Mouse (Mus musculus): ENCODE data around the gene Baz2a. TPM values are rescaled to one million over a fixed set of nuclear protein-coding genes. Genes with fewer than 3 reads are reported as not detected.
"Not testable (repeated sequence)": the region's sequence is repeated elsewhere in the genome, so short reads cannot be mapped to it uniquely, and the experiment has no call there.

Gene Baz2a
- total RNA-seq (2021) = 10 to 100 TPM; 43.6 to 50.3 TPM
- long read RNA-seq, experiment 1, partial matches to known transcripts = 1 of 13 reads
- long read RNA-seq, experiment 1, other reads (novel, unspliced or antisense) = 12 of 13 reads
- long read RNA-seq, experiment 2, partial matches to known transcripts = 2 of 5 reads
- long read RNA-seq, experiment 2, other reads (novel, unspliced or antisense) = 3 of 5 reads

DNA sequence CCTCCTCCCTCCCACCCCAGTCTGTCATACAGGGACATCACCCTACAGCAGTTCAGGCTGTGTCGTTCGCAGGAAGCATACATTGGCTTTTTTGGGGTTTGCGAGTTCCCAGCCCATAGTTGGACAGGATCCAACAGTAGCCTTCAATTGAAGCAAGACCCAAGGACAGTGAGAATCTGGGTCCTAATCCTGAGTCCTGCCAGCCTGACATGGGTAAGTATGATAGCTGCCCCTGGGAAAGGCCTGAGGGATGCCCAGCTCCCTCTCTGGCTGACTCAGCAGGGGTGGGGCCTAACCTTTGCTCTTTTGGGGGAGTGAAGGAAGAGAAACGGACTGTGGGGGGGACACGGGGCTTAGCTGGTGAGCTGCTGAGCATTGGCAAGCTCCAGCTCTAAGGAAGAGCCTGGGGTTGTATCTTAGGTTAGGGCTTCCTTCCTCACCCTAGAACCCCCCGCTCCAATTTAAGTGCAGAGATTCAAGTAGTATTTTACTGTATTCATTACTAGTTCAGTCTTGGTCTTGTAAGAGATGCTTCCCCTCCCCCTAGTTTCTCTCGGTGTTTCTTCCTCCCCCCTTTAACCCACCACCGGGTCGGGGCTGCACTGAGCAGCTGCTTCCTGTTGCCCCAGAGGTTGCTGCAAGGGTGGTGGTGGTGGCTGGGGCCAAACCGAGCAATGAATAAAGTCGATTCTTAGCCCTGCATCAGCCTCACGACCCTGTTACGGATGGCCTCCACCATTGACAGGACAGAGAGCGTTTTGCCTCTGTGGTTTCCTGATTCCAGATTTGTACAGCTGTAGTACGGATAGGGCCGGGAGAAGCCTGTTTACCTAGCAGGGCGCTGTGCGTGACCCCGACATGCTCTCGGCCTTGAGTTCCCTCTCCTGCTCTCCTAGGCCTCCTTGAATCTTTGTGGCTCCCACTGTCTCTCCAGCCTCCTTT is at the start of gene Baz2a:
TSS of gene Baz2a (plus strand) at position 14 of the 942 bp plus-strand sequence.
- DNase-seq = peak; percentile 84 to 87

DNA sequence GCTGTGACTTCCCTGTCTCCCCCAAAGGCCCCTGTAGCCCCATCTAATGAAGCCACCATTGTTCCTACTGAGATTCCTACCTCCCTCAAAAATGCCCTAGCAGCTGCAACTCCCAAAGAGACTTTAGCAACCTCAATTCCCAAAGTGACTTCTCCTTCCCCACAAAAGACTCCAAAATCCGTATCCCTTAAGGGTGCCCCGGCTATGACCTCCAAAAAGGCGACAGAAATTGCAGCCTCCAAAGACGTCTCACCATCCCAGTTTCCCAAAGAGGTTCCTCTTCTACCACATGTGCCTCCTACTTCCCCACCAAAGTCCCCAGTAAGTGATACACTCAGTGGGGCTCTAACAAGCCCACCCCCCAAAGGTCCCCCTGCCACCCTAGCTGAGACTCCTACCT is 49.7 kb upstream of the Baz2a start:
- no peak for DNase-seq

DNA sequence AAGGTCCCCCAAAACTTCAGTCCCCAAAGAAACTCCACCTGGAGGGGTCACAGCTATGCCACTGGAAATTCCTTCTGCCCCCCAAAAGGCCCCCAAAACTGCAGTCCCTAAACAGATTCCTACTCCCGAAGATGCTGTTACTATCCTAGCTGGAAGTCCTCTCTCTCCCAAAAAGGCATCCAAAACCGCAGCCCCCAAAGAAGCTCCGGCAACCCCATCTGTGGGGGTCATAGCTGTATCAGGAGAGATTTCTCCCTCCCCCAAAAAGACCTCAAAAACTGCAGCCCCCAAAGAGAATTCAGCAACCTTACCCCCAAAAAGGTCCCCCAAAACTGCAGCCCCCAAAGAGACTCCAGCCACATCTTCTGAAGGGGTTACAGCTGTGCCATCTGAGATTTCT is 48.9 kb upstream of the Baz2a start:
- no peak for DNase-seq

DNA sequence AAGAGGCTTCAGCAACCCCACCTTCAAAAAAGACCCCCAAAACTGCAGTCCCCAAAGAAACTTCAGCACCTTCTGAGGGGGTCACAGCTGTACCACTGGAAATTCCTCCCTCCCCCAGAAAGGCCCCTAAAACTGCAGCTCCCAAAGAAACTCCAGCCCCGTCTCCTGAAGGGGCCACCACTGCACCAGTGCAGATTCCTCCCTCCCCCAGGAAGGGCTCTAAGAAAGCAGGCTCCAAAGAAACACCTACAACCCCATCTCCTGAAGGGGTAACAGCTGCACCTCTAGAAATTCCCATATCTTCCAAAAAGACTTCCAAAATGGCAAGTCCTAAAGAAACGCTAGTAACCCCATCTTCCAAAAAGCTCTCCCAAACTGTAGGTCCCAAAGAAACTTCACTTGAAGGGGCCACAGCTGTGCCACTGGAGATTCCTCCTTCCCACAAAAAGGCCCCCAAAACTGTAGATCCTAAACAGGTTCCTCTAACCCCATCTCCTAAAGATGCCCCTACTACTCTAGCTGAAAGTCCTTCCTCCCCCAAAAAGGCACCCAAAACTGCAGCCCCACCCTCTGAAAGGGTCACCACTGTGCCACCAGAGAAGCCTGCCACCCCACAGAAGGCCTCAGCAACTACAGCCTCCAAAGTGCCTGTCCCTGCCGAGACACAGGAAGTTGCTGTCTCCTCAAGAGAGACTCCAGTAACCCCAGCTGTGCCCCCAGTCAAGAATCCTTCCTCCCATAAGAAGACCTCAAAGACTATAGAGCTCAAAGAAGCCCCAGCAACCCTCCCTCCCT is 48.1 kb upstream of the Baz2a start:
- no peak for DNase-seq

DNA sequence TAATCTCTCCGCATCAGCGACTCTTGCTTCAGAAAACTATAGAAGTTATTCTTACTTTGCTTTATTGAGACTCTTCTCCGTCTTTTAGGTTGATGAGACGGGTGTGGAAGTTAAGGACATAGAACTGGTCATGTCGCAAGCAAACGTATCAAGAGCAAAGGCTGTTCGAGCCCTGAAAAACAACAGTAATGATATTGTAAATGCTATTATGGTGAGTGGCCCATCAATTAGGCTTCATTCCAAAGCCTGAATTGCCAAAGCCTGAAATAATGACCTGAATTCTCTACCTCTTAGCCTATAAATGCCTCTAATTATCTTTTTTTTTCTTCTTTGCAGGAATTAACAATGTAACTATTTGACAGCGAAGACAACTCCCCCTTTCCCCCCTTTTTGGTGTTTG is 43.2 kb upstream of the Baz2a start:
- no peak for DNase-seq

DNA sequence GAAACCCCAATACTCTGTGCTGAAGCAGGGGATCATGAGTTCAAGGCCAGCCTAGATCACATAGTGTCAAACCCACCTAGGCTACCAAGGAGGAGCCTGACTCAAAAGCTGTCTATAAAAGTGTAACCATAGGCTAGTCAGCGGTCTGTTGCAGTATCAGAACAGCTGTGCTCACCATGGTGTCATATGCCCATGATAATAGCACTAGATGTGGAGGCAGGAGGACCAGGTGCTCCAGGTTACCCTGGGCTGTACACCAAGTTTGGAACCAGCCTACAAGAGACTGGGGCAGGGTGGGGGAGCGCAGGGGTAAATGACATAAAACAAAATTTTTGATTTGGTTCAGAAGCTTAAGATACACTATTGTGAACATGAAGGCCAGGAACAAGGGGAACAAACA is 41.6 kb upstream of the Baz2a start:
- DNase-seq = no peak

DNA sequence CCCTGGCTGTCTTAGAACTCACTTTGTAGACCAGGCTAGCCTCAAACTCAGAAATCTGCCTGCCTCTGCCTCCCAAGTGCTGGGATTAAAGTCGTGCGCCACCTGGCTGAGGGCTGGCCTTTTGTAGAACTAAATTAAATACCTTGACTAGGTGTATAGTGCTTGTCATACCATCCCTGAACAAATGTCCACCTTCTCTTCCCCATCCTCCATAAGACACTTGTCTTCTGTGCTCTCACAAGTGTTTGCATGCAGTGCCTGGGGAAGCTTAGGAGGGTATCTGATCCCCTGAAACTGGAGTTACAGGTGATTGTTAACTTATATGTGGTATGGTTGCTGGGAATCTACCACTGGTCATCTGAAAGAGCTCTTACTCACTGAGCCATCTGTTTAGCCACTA is 41.0 kb upstream of the Baz2a start:
- DNase-seq = no peak

DNA sequence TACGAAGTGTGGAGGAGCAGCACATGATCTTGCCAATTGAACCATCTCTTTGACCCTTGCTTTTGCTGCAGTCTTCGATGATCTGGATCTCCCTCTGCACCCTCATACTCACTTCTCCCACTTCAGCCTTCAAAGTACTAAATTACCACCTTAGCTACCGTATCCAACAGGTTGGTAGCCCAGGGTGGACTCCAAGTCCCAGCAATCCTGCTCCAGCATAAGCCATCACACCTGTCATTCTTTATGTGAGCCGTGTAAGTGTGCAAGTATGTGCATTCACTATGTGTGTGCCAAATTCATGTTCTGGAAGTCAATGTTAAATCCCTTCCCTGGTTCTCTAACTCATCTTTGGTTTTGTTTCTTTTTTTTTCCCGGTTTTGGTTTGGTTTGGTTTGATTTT is 39.8 kb upstream of the Baz2a start:
- no peak for DNase-seq

DNA sequence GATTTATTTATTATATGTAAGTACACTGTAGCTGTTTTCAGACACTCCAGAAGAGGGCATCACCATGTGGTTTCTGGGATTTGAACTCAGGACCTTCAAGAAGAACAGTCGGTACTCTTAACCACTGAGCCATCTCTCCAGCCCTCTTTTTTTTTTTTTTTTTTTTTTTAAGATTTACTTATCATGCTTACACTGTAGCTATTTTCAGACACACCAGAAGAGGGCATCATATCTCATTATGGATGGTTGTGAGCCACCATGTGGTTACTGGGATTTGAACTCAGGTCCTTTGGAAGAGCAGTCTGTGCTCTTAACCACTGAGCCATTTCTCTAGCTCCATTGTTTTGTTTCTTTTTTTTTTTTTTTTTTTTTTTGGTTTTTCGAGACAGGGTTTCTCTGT is 39.2 kb upstream of the Baz2a start:
- not testable (repeated sequence) for DNase-seq

DNA sequence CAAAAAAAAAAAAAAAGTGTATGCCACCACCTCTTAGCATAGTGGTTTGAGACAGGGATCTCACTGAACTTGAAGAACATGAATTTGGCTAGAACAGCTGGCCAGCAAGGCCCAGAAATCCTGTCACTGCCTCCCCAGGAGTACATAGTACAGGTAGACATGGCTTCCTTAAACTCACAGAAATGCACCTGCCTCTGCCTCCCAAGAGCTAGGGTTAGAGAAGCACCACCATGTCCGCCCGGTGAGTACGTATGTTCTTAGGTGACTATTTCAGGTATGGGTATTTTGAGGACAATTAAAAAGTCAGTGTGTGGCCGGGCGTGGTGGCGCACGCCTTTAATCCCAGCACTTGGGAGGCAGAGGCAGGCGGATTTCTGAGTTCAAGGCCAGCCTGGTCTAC is 38.4 kb upstream of the Baz2a start:
- DNase-seq = no peak

DNA sequence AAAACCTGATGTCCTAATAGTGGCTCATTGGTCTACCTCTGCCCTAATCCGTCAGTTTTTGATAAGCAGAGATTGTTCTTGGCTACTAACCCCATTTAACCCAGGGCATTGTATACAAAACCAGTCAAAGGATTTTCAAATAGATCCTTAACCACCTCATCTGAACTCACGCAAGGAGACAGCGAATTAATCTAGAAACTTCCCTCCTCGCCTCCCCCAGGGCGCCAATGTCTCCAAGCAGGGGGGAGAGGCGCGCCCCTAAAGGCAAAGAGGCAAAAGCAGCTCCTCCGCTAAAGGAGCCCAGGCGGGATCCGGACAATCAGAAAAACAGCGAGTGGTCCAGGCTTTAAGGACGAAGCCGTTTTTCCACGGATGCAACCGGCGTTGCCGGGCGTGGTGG is 33.2 kb upstream of the Baz2a start:
- DNase-seq = no peak

DNA sequence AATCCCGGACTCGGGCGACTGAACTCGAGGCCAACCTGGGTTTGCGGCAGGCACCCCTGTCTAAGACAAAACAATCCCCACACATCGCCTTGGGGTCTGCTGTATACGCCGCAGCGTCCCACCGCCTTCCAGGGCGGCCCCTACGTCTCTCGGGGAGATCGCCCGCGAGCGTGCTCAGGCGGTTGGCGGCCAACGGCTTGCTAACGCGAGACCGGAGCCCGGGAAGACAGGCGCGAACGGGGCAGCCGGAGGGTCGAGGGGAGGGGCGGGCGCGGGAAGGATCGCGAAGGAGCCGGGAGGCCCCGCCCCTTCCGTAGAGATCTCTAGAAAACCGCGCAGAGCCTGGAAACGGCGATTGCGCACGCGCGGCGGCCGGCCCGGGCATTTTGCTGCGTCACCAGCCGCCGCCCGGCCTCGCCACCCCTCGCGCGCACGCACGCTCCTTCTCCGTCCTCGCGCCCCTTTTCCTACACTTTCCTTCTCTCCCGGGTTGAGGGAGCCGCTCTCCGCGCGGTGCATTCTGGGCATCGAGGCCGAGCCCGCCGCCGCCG is 32.7 kb upstream of the Baz2a start, which contains the start of gene Ptges3:
TSS of gene Ptges3 (plus strand) at position 354 of the 551 bp plus-strand sequence.
- peak; percentile 98 to 100 for DNase-seq

DNA sequence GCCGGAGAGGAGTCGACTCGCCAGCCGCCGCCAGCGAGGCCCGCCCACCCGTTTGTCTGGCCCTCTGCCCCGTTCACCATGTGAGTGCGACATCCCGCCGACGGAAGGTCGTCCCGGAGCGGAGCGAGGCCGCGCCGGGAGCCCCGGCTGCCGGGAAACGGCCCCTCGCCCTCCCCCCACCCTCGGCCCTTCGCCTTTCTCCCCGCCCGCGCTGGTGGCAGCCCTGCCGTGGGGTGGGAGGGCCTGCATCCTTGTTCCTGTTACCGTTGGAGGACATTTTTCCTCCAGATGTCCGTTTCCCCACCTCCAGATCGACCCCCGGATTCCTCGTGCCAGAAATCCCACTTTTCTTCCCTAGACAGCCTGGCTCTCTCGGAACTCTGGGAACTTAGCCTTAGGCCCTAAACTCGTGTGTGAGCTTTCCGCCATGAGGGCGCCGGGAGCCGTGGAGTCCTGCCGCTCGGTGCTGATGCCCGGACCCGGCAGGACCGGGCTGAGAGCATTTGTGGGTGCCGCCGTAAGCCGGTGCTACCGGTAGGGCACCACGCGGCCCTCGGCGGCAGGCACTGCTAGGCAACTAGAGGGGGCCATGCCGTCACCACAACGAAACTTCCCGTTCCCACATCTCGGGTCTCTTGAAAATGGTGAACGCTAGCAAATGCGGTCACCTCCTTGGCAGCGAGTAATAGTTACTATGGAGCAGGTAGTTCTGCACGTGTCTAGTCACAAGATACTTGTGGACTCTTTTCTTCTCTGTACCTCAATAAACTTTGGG is 32.0 kb upstream of the Baz2a start:
- peak; percentile 65 to 72 for DNase-seq

DNA sequence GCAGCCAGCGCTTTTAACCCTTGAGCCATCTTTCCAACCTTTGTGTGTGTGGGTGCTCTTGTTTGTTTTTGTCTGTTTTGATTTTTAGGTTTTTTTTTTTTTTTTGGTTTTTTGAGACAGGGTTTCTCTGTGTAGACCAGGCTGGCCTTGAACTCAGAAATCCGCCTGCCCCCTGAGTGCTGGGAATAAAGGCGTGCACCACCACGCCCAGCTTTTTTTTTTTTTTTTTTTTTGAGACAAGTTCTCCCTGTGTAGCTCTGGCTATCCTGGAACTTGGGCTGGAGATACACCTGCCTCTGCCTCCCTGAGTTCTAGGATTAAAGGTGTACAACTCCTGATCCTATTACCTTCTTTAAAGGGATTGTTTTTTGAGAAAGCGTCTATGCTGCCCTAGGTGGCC is 30.3 kb upstream of the Baz2a start:
- DNase-seq = no peak

DNA sequence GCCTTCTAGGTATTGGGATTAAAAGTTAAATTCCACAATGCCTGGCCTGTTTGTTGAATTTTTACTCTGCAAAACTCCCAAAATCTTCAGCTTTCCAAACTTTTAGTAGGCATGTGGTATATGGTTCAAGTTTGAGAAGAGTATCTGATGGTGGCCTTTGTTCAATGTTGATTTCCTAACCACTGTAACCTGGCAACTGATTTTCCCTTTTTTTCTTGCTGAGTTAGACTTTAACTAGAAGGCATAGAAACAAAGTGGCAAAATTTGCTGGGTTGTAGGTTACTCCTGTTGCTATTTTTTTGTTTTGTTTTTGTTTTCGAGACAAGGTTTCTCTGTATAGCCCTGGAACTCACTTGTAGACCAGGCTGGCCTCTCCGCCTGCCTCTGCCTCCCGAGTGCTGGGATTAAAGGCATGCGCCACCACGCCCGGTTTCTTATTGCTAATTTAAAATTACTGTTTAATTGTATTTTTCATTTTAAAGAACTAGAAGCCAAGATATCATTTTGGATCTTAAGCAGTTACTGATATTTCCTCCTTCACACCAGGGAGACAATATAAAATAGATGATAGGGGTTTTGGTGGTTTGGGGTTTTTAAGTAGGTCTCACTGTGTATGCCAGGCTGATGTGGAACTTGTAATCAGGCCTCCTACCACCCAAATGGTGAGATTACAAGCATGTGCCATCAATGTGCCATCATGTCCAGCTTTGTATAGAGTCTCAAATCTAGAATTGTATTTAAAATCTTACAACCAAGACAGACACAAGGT is 29.0 kb upstream of the Baz2a start:
- DNase-seq = no peak

DNA sequence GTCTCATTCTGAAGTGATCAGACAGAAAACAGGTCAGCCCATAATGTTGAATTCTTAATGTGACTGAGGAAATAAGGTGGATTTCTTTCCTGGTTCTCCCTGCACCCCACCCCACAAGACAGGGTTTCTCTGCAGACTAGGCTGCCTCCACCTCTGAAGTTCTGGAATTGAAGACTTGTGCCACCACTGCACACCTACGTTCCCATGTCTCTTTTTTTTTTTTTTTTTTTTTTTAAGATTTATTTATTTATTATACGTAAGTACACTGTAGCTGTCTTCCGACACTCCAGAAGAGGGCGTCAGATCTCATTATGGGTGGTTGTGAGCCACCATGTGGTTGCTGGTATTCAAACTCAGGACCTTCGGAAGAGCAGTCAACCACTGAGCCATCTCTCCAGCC is 25.3 kb upstream of the Baz2a start:
- DNase-seq = no peak

DNA sequence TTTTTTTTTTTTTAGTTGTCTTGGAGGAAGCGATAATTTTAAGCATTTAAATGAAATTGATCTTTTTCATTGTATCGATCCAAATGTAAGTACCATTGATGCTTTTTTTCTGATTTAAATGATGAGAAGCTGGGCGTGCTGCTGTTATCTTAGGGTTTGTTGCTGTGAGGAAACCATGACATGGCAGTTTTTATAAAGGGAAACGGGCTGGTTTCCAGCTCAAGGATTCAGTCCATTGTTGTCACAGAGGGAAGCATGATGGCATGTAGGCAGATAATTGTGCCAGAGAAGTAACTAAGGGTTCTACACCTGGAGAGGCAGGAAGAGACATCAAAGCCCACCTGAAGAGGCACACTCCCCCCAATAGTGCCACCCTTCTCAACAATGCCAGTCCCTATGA is 22.2 kb upstream of the Baz2a start:
- DNase-seq = no peak

DNA sequence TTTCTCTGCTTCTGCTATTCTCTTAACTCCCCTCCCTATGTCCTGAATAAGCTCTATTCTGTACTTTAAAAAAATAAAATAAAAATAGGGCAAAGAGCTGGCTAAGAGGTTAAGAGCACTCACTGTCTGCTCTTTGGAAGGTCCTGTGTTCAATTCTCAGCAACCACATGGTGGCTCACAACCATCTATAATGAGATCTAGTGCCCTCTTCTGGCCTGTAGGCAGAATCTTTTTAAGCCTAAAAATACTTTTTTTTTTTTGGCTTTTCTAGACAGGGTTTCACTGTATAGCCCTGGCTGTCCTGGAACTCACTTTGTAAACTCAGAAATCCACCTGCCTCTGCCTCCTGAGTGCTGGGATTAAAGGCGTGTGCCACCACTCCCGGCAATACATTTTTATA is 20.9 kb upstream of the Baz2a start:
- DNase-seq = not testable (repeated sequence)

DNA sequence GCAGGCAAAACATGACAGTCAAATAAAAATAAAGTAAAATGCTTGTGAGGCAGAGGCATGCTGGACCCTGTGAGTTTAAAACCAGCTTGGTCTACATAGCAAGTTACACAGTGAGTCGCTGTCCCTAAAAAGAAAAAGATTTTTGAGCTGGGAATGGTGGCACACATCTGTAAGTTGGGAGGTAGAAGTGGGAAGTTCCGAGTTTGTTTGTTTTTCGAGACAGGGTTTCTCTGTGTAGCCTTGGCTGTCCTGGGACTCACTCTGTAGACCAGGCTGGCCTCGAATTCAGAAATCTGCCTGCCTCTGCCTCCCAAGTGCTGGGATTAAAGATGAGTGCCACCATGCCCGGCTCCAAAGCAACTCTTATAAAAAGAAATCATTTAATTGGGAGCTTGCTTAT is 13.1 kb upstream of the Baz2a start:
- DNase-seq = not testable (repeated sequence)

DNA sequence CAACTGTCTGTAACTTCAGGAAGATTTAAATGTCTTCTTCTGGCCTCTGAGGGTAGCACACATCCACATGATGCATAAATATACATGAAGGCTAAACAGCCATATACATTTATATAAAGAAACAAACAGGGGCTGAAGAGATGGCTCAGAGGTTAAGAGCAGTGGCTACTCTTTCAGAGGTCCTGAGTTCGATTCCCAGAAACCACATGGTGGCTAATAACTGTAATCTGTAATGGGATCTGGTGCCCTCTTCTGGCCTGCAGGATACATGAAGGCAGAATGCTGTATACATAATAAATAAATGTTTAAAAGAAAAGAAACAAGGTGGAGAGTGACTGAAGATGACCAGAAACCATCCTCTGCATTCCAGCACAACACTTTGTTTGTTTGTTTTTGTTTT is 10.9 kb upstream of the Baz2a start:
- peak in 1 of 2 experiments; percentile 49 for DNase-seq
